Mouse (Mus musculus) bone marrow, adult 2 months (tissue): Measurements from ENCODE around the gene Snn. TPM values are rescaled to one million over a fixed set of nuclear protein-coding genes. Genes with fewer than 3 reads are reported as not detected.
A peak's percentile ranks its signal among the peaks of the same experiment; 100 is the strongest.
"Not testable (repeated sequence)": the region's sequence is repeated elsewhere in the genome, so short reads cannot be mapped to it uniquely, and the experiment has no call there.

Source experiments
- H3K27ac ChIP-seq: fragments of 200-500 bp; 2 replicates; pipeline ENCODE4 v1.5.1; 2012; ENCODE audit warnings: low read depth, mild to moderate bottlenecking, control low read depth, inconsistent platforms, low read length; ENCODE audit not compliant: control insufficient read depth, poor library complexity, insufficient read depth
- H3K4me1 ChIP-seq: fragments of 200-500 bp; 2 replicates; pipeline ENCODE4 v1.6.1; 2011; ENCODE audit warnings: low read length; ENCODE audit not compliant: control insufficient read depth, insufficient read depth
- H3K4me3 ChIP-seq: fragments of 200-500 bp; replicated peaks from 2 replicates; pipeline ENCODE3; 2011; ENCODE audit warnings: mild to moderate bottlenecking, low read depth, low read length, control low read depth; ENCODE audit not compliant: control insufficient read depth
- CTCF ChIP-seq: fragments of 200-500 bp; IDR thresholded peaks from 2 replicates; pipeline ENCODE4 v1.5.1; 2011; ENCODE audit warnings: low read length, control low read depth; ENCODE audit not compliant: control insufficient read depth, insufficient read depth
- POLR2A ChIP-seq: fragments of 200-500 bp; IDR thresholded peaks from 2 replicates; pipeline ENCODE4 v1.6.1; 2011; ENCODE audit warnings: low read depth, mild to moderate bottlenecking, control low read depth, low read length, borderline replicate concordance; ENCODE audit not compliant: control insufficient read depth
- WGBS: fragments of 180-500 bp; shearing (Covaris S2); methylation state at CpG from one replicate; pipeline ENCODE4 v1.1.7; 2018; 5-methylcytosine and 5-hydroxymethylcytosine counted together
- polyA plus RNA-seq: library from polyadenylated mRNA; stranded (reverse); fragments of >200 nt; gene quantifications from 2 replicates; pipeline ENCODE4 v1.2.4, GENCODE M21; 2011; ENCODE audit warnings: low replicate concordance; ENCODE audit not compliant: missing spikeins, insufficient read depth, insufficient read length

Gene Snn
- polyA plus RNA-seq: 12.6 and 21.6 TPM in 2 replicates

DNA sequence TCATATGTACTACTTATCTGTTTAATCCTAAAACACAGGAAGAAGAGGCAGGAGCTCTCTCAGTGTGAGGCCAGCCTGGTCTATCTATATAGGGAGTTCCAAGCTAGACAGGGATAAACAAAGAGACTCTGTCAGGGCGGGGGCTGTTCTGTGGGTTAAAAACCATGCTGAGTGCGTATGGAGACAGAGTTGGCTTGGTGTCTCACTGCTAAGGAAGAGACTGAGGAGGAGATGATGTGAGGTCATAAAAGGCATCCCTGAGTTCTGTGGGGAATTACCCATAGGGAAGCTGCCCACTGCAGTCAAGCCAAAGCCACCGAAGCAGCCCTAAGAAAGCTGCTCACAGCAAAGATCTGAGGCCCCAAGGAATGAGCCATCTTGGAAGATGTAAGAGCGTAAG lies at the start of gene Snn:
TSS of gene Snn (plus strand) at position 301 of the 400 bp plus-strand sequence.
- Histone ChIP-seq H3K4me1 (peaks cover 1% of the 10 kb centered on the region; the same call in 1 of the 2 replicates), H3K4me3 (no peak within 1 kb of the TSS), H3K27ac (peak within 1 kb of the TSS; percentile 1; the same call in 1 of the 2 replicates)
- 83% methylated on average over 4 of the region's 4 CpGs for WGBS
- no peak for TF ChIP-seq CTCF
- no peak for TF ChIP-seq POLR2A

DNA sequence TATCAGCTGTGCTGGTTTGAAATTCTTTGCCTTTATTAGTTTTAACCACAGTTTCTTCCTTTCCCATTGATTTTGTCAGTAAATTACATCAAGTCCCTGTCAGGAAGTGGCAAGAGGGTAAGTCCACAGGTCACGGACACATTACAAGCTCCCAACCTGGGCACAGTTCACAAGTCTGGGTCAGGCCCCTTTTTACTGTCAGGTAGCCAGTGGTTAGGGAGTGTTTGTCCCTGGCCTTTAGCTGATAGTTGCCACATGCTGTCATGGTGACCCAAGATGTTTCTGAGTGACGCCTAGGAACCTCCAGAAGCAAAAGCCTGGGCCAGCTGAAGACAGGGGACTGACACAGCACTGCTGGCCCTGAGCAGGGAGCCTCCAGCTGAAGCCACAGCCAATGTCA lies 49.5 kb upstream of the Snn start:
- WGBS: 41% methylated on average over 2 of the region's 2 CpGs
- H3K4me3 ChIP-seq: no peak overlapping the region
- H3K27ac ChIP-seq: peak overlapping the region; percentile 60
- TF ChIP-seq CTCF (no peak), POLR2A (no peak)
- H3K4me1 ChIP-seq: peaks cover 14% of the 10 kb centered on the region

DNA sequence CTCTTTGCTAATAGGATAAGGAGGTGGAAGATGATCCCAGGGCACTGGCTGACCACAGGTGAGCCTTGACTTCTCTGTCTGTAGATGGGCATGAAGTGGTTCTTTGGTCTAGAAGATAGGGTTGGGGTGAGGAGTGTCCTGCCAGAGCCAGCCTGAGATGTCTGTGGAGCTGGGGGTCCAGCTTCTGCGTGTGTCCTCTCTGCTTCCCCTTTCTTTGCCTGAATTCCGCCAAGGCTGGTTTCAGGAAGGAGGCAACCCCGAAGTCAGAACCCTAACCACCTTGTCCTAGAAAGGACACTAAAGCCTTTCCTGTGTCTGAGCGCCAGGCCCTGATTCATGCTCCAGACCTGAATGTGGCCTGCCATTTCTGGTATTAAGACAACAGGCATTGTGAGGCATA lies 48.8 kb upstream of the Snn start:
- 22% methylated on average over 4 of the region's 4 CpGs for WGBS
- peak overlapping the region; percentile 2; the same call in 1 of the 2 replicates for H3K27ac ChIP-seq
- H3K4me3 ChIP-seq: no peak overlapping the region
- peaks cover 10% of the 10 kb centered on the region for H3K4me1 ChIP-seq
- TF ChIP-seq POLR2A (no peak), CTCF (no peak)

DNA sequence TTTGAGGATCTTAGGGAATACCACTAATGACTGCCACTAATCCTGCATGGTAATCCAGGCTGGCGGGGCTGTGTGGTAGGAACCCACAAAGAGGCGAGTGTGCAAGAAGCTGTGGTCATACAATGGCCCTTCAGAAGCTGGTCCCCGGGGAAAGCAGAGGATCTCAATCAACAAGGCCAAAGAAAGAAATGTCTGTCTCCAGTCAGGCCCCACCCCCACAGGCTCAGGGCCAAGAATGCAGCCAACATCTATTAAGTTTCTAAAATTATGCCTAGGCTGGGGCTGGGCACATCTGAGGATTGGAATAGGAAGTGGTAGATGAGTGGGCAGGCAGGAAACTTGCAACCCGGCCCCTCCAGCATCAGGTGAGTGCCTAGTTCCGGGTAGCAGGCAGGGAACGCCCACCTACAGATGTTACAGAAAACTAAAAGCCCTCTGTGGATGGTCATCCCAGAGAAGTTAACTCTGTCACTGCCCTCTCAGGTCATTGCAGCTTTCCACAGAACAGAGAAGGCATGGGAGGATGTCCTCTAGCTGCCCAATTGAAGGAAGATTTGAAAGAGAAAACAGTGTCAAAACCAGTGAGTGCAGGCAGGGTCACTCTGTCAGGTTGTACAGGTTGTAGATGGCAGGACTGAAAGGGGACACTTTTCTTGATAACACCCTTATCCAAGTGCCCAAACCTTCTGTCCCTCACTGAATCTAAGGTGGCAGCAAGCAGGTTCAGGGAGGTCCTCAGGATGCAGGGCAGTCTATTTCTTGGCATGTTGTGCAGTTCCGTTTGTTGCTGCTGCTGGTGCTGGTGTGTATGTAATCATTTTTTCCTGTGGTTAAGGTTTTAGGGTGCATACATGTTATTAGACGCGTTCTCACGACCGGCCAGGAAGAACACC lies 47.9 kb upstream of the Snn start:
- TF ChIP-seq POLR2A (no peak), CTCF (no peak)
- peaks cover 9% of the 10 kb centered on the region for H3K4me1 ChIP-seq
- H3K4me3 ChIP-seq: peak overlapping the region; percentile 35
- 6% methylated on average over 11 of the region's 11 CpGs for WGBS
- H3K27ac ChIP-seq: peak overlapping the region; percentile 90

DNA sequence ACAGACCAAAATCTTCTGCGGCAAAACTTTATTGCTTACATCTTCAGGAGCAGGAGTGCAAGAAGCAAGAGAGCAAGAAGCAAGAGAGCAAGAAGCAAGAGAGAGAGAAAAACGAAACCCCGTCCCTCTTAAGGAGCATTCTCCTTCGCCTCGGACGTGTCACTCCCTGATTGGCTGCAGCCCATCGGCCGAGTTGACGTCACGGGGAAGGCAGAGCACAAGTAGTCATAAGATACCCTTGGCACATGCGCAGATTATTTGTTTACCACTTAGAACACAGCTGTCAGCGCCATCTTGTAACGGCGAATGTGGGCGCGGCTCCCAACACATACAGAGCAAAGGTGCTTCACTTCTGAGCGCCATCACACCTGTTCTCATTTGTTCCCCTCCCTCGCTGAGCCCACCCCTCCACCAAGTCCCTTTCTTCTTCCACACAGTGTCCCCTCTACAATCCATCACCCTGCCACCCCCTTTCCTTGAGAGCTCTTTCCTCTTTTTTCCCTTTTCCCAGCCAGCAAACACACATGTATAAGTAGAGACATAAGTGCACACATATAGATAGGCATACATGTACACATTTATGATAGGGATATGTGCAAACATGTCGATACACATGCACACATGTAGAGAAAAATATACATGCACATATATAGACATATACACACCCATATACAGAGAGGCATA lies 47.1 kb upstream of the Snn start:
- Histone ChIP-seq H3K27ac (peak overlapping the region; percentile 90; the same call in 1 of the 2 replicates), H3K4me3 (peak overlapping the region; percentile 35)
- not testable (repeated sequence) for H3K4me1 ChIP-seq
- 64% methylated on average over 15 of the region's 19 CpGs for WGBS

DNA sequence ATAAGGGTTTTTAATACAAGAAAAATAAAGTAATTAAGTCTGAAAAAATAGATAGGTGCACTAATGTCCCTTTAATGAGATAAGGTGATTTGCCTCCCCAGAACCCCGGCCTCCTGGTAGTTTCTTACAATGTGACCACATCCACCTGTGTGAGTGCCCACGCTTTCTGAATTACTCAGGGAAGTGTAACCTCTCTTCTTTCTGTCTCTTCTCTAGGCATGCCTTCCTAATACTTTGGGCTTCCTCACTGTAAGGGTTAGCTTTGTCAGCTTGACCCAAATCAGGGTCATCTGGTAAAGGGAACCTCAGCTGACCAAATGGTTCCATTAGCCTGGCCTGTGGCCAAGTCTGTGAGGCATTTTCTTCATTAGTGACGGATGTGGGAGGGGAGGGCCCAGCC lies 46.3 kb upstream of the Snn start:
- TF ChIP-seq POLR2A: no peak
- TF ChIP-seq CTCF: no peak
- 71% methylated on average over 3 of the region's 3 CpGs for WGBS
- H3K4me3 ChIP-seq: no peak overlapping the region
- H3K4me1 ChIP-seq: peaks cover 9% of the 10 kb centered on the region
- no peak overlapping the region for H3K27ac ChIP-seq

DNA sequence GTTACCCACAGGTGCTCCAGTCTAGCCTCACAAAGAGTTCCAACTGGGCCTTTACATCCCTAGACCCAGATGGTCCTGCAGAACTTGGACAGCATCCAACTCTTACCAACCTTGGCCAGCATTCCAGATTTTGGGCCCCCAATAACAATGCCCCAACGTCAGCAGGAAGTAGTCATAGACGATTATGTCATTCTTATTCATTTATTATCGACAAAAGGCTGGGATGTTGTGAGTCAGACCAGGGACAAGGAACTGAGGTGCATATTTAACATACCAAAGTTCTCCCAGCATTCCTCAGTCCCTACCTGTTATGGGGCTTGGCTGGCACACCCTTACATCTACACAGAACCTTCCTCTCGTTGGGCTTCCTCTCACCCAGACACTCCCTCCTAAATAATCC lies 44.4 kb upstream of the Snn start:
- no peak for TF ChIP-seq POLR2A
- TF ChIP-seq CTCF: no peak
- 55% methylated on average over 4 of the region's 4 CpGs for WGBS
- H3K4me1 ChIP-seq: peaks cover 9% of the 10 kb centered on the region
- H3K27ac ChIP-seq: no peak overlapping the region
- H3K4me3 ChIP-seq: no peak overlapping the region

DNA sequence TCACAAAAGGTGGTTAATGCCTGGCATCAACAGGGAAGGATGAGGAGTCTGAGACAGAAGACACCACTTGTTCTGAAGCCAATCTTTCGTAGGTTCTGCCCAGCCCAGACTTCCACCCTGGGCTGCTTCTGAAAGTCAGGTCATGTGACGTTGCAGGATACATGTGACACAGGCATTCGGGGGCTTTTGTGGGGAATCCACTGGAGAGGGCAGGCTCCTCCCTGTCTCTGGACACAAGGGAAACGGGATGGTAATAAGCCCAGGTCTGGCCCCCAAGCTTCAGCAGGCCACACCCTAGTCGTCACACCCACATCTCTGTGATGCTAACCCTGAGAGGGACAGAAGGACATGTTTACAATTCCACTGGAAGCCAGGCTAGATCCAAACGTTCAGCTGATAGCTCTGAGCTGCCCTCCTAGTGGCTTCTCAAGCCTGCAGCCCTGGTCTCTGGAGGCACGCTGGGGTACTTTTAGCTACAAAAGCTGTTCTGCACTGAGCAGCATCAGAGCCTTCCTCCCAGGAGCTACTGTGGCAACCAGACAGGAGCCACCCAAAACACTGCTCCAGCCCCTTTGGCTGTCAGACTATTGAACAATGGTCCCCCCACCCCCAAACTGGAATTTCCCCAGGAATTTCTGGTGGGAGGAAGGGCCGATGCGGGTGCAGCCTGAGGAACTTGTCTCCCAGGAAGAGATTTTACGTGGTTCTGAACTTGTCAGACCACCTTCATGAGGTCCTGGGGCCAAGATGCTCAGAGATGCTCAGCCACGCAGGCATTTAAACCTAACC lies 42.7 kb upstream of the Snn start:
- Histone ChIP-seq H3K4me3 (no peak overlapping the region), H3K27ac (no peak overlapping the region), H3K4me1 (peaks cover 3% of the 10 kb centered on the region)
- WGBS: 63% methylated on average over 11 of the region's 11 CpGs
- TF ChIP-seq POLR2A: no peak
- TF ChIP-seq CTCF: no peak
